Mouse (Mus musculus) bone marrow, adult 2 months (tissue): ENCODE results near the gene Zbtb9. TPM values are rescaled to one million over a fixed set of nuclear protein-coding genes. Genes with fewer than 3 reads are reported as not detected.

Source experiments
- H3K27ac ChIP-seq: fragments of 200-500 bp; 2 replicates; pipeline ENCODE4 v1.5.1; 2012; ENCODE audit warnings: low read depth, mild to moderate bottlenecking, control low read depth, inconsistent platforms, low read length; ENCODE audit not compliant: control insufficient read depth, poor library complexity, insufficient read depth
- H3K4me1 ChIP-seq: fragments of 200-500 bp; 2 replicates; pipeline ENCODE4 v1.6.1; 2011; ENCODE audit warnings: low read length; ENCODE audit not compliant: control insufficient read depth, insufficient read depth
- H3K4me3 ChIP-seq: fragments of 200-500 bp; replicated peaks from 2 replicates; pipeline ENCODE3; 2011; ENCODE audit warnings: mild to moderate bottlenecking, low read depth, low read length, control low read depth; ENCODE audit not compliant: control insufficient read depth
- CTCF ChIP-seq: fragments of 200-500 bp; IDR thresholded peaks from 2 replicates; pipeline ENCODE4 v1.5.1; 2011; ENCODE audit warnings: low read length, control low read depth; ENCODE audit not compliant: control insufficient read depth, insufficient read depth
- POLR2A ChIP-seq: fragments of 200-500 bp; IDR thresholded peaks from 2 replicates; pipeline ENCODE4 v1.6.1; 2011; ENCODE audit warnings: low read depth, mild to moderate bottlenecking, control low read depth, low read length, borderline replicate concordance; ENCODE audit not compliant: control insufficient read depth
- WGBS: fragments of 180-500 bp; shearing (Covaris S2); methylation state at CpG from one replicate; pipeline ENCODE4 v1.1.7; 2018; 5-methylcytosine and 5-hydroxymethylcytosine counted together
- polyA plus RNA-seq: library from polyadenylated mRNA; stranded (reverse); fragments of >200 nt; gene quantifications from 2 replicates; pipeline ENCODE4 v1.2.4, GENCODE M21; 2011; ENCODE audit warnings: low replicate concordance; ENCODE audit not compliant: missing spikeins, insufficient read depth, insufficient read length

The Zbtb9 gene
- polyA plus RNA-seq, 1 experiment, result 10.2 TPM

DNA sequence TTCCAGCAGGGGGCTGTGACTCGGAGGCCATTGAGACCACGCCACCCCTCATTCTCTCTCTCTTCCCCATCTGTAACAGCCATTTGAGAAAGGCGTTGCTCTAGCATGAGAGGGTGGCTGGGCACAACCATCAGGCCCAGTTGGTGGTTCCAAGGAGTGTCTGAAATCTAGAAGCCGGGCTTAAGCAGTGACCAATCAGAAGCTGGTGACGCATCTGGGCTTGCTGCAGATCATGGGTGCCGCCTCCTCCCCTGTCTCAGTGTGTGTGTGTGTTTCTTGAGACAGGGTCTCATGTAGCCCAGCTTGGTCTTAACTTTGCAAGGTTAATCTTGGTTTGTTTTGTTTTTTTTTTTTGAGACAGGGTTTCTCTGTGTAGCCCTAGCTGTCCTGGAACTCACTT lies 72.2 kb downstream of the Zbtb9 start:
- Histone ChIP-seq H3K4me1 (peaks cover 9% of the 10 kb centered on the region), H3K4me3 (no peak overlapping the region), H3K27ac (no peak overlapping the region)
- TF ChIP-seq CTCF, result no peak
- TF ChIP-seq POLR2A, result no peak
- 85% methylated on average over 6 of the region's 6 CpGs for WGBS

DNA sequence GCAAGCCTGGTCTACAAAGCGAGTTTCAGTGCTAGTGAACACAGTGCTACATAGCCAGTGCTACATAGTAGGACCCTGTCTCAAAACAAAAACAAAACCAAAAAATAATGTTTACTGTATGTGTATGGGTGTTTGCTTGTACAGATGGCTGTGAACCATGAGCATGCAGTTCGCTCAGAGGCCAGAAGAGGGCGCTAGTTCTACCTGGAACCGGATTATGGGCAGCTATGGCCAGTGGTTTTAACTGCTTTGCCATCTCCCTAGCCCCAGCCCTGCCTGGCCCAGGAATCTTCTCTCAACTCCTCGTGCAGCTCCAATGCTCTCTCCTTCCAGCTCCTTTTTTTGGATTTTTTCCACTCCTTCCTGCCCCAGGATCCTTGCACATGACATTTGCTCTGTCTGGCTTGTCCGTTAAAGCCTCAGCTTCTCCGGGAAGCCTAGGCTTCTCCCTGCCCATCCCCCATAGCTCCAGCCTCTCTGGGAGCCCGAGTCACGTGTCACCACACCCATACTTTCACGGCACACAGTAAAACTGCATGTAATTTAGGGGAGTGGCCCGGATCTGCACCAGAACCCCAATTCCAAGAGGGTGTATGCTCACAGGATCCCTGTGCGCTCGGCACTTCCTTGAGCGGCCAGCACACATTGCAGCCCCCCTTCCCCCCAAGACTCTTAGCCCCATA lies 74.9 kb downstream of the Zbtb9 start:
- no peak overlapping the region for H3K4me3 ChIP-seq
- WGBS, result 84% methylated on average over 14 of the region's 14 CpGs
- no peak for TF ChIP-seq POLR2A
- TF ChIP-seq CTCF, result peak; percentile 52
- H3K4me1 ChIP-seq, result peaks cover 4% of the 10 kb centered on the region
- no peak overlapping the region for H3K27ac ChIP-seq

DNA sequence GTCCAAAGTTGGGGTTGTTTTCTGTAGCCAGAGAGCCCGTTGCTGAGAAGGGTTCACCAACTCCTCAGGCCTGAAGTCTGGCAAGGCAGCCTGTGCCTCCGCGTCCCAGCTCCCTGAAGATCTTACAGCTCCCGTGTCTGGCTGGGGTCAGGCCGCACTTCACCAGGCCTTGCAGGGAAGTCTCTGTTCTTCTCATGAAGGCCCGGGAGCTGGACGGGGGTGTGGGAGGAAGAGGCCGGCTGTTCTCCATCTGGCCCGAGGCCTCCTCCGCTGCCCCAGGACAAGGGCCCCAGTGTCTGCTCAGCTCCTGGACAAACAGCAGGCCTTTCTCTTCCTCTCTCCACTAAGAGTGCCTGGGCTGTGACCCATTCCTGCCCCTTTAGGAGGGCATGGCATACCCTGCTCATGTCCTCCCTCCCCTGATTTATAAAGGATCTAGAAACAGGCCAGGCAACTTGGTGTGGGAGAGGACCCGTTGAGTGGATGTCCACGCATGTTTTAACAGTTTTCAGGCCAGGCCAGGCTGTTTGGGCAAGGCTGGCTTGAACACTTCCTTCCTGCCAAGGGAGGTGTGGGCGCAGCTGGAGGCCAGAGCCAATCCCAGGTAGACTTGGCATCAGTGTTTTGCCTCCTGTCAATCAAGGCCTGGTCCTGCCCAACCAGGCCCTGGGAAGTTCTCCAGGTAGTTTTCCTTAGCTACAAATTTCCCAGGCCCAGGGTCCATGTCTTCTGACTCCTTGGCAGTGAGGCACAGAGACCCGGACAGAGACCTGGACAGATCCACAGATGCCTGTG lies 75.7 kb downstream of the Zbtb9 start:
- Histone ChIP-seq H3K4me3 (no peak overlapping the region), H3K27ac (no peak overlapping the region), H3K4me1 (peaks cover 3% of the 10 kb centered on the region)
- WGBS, result 72% methylated on average over 14 of the region's 14 CpGs
- TF ChIP-seq CTCF, result no peak
- no peak for TF ChIP-seq POLR2A

DNA sequence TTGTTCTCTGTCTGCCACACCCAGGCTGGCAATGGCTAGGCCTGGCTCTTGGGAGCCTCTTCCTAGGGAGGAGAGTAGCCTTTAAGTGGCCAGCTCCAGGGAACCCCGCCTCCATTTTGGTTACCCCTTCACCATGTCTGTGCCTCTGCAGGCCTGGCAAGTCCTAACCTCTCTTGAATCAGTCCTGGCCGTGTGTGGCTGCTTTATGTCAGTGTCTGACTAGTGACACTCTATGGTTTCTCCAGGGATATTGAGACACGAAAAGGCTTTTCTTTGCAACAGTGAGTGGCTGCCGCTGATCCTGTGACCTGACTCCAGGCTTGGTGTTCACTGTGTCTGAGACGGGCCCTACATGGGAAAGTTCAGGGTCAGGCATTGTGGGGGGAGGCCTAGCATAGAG lies 77.9 kb downstream of the Zbtb9 start:
- TF ChIP-seq POLR2A (no peak), CTCF (no peak)
- Histone ChIP-seq H3K27ac (no peak overlapping the region), H3K4me3 (no peak overlapping the region), H3K4me1 (0 out of 2 replicates have a peak, but pooled peaks cover 2% of the 10 kb centered on the region)
- 78% methylated on average over 5 of the region's 5 CpGs for WGBS

DNA sequence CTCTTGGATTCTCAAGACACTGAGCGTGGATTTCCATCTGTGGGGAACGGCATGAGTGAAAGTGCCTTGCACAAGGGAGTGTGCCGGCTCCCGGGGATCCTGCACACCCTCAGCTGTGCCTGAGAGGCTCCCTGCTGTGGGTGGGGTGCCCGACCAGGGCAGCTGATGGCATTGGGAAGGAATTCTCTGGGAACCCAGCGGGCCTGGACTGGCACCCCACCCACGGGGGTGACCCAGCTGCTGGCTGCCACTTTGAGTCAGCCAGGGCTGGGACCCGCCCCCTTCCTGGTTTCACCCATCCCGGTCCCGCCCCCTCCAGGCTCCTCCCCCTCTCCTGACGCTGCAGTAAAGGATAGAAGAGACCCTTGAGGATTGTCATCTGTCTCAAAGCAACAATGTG lies 78.5 kb downstream of the Zbtb9 start:
- Histone ChIP-seq H3K27ac (0 out of 2 replicates have a peak overlapping the region, but pooled peaks have one; percentile 32), H3K4me1 (0 out of 2 replicates have a peak, but pooled peaks cover 2% of the 10 kb centered on the region), H3K4me3 (no peak overlapping the region)
- no peak for TF ChIP-seq POLR2A
- no peak for TF ChIP-seq CTCF
- 14% methylated on average over 11 of the region's 11 CpGs for WGBS

DNA sequence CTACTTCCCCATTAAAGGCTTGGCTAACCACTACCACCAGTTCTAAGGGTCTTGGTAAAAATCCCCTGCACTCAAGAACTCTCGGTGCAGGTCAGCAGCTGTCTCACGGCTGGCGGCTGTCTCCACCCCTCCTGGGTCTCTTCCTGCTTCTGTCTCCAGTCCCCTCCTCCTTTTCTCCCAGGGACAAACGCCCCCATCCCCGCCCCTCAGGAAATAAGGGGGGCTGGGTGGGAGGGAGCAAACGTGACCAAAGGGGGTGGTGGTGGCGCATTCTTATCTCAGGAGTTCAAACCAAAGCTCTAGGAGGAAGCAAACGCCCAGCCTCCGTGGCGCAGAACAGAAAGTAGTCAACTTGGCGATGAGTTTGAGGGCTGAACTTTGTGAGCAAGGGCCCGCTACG lies 83.2 kb downstream of the Zbtb9 start:
- TF ChIP-seq CTCF (no peak), POLR2A (no peak)
- Histone ChIP-seq H3K4me3 (peak overlapping the region; percentile 55), H3K27ac (peak overlapping the region; percentile 83; the same call in 1 of the 2 replicates), H3K4me1 (0 out of 2 replicates have a peak, but pooled peaks cover 2% of the 10 kb centered on the region)
- whole genome bisulfite sequencing, result under 1% methylated on average over 13 of the region's 13 CpGs

DNA sequence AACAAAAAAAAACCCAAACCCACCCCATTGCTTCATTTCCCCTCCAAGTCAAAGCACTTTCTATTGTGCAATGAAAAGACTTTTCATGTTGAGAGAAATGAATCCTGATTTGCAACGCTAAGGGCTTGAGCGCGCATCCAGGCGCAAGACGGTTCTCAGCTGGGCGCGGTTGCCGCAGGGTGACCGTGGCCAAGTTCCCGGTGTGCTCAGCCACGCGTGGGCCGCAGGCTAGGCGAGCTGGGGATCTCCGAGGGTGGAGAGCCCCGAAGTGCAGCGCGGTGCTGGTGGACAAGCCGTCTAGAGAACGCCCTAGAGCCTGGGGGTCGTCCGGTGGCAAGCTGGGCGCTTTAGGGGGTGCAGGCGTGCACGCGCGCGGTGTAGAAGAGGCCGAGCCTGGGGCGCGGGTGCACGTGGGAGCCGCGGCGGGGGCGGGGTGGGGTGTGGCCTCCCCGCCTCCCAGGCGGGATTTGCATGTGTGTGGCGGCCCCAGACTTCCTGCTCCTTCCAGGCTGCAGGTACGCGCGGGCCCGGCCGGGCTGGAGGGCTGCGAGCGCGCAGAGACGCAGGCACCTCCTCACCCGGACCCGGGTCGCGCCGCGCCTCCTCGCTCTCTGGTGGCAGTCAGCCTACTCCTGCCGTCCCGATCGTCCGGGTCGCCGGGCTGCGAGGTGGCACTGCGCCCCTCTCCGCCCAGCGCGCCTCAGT lies 84.0 kb downstream of the Zbtb9 start, which contains the start of gene Itpr3:
Itpr3 (plus strand) TSS at position 493 of the 705 bp plus-strand sequence.
- H3K27ac ChIP-seq, result peak within 1 kb of the TSS; percentile 83
- peak; percentile 57; the same call in 1 of the 2 replicates for TF ChIP-seq POLR2A
- no peak for TF ChIP-seq CTCF
- H3K4me1 ChIP-seq, result no peaks in the 10 kb centered on the region
- peak within 1 kb of the TSS; percentile 84 for H3K4me3 ChIP-seq
- WGBS, result under 1% methylated on average over 66 of the region's 66 CpGs

DNA sequence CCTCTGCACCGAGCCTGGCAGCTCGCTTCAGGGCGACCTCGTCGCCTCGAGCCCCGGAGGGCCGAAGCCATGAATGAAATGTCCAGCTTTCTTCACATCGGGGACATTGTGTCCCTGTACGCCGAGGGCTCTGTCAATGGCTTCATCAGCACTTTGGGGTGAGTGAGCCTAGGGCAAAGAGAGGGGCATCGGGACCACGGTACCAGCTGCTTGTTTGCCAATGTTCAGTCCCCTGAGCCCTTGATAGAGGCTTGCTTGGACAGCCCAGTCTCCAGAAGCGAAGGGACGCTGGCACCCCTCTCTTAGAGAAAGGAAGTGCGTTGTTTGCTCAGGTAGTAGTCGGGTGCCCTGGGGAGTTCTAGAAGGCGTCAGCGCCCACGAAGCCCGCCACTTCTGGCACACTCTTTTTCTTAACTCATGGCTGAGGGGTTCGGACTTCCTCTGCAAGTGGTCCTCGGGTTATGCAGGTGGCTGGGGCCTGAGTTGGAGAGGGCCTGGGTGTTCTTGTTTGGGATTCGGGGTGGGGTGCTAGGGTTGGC lies 84.6 kb downstream of the Zbtb9 start:
- Histone ChIP-seq H3K27ac (peak overlapping the region; percentile 83), H3K4me3 (peak overlapping the region; percentile 84)
- WGBS, result 2% methylated on average over 24 of the region's 24 CpGs

More for the DNA sequence above, 84.6 kb downstream of the Zbtb9 start:
- no peaks in the 10 kb centered on the region for H3K4me1 ChIP-seq
- no peak for TF ChIP-seq POLR2A
- TF ChIP-seq CTCF, result no peak

Other genes with a start within 250 kb of the Zbtb9 start
- 20.7 and 29.5 TPM in 2 replicates for gene Bnip1, start 192.1 kb upstream of the Zbtb9 start, polyA plus RNA-seq
- gene Nkx2-5, start 128.2 kb upstream of the Zbtb9 start, polyA plus RNA-seq, result not detected in 2 replicates
- 30.8 and 50.8 TPM in 2 replicates for gene Kifc5b, start 56.1 kb upstream of the Zbtb9 start, polyA plus RNA-seq
- gene Phf1, start 40.1 kb upstream of the Zbtb9 start, polyA plus RNA-seq, result 43.0 and 63.9 TPM in 2 replicates
- 77.1 and 99.0 TPM in 2 replicates for gene Cuta, start 33.6 kb upstream of the Zbtb9 start, polyA plus RNA-seq
- gene Syngap1, start 31.9 kb upstream of the Zbtb9 start, polyA plus RNA-seq, result 9.5 and 24.1 TPM in 2 replicates
- gene Bak1, start 55.8 kb downstream of the Zbtb9 start, polyA plus RNA-seq, result 34.2 and 56.8 TPM in 2 replicates
- 10.8 and 12.5 TPM in 2 replicates for gene Itpr3, start 84.1 kb downstream of the Zbtb9 start, polyA plus RNA-seq
- 53.9 and 105 TPM in 2 replicates for gene Uqcc2, start 160.7 kb downstream of the Zbtb9 start, polyA plus RNA-seq
- gene Ip6k3, start 194.6 kb downstream of the Zbtb9 start, polyA plus RNA-seq, result not detected in 2 replicates
- gene Lemd2, start 231.3 kb downstream of the Zbtb9 start, polyA plus RNA-seq, result 31.2 and 46.3 TPM in 2 replicates